Mouse (Mus musculus): ENCODE measurements around the gene Mettl9. TPM values are rescaled to one million over a fixed set of nuclear protein-coding genes. Genes with fewer than 3 reads are reported as not detected.

The Mettl9 gene
- total RNA-seq (2021) (10 to 100 TPM; 80.7 to 85.1 TPM), polyA plus RNA-seq (2012; rRNA removed) (23.5 and 40.2 TPM in 2 replicates)
- long read RNA-seq, transcript Mettl9-201 (5 exons, 1,823 nt): major isoform, 67 of 89 reads
- long read RNA-seq, partial matches to known transcripts: 2 of 89 reads
- long read RNA-seq, other reads (novel, unspliced or antisense): 19 of 89 reads

GRCm38 (mm10) chr7:121033856-121034652 is at the start of gene Mettl9:
TSS of gene Mettl9 (plus strand) at chr7:121034445.
- peak; percentile 93 to 95 for DNase-seq
- intact Hi-C loops (cut with DNase I): loop anchor here (2.0 to 10.0 kb wide), 2 partner anchors 51 to 399 kb away; partner anchors contain the start of genes Cdr2, Mfsd13b and Uqcrc2
- Histone ChIP-seq H3K4me1 (ENCODE audit: control insufficient read depth, insufficient read depth, low read length) (no peaks in the 10 kb centered on the region; the same call in 1 of the 2 replicates), H3K27me3 (ENCODE audit: control insufficient read depth, insufficient read depth, low read length) (no peaks in the 10 kb centered on the region; the same call in 1 of the 2 replicates), H3K4me3 (peak within 1 kb of the TSS; percentile 98), H3K36me3 (ENCODE audit: control insufficient read depth, insufficient read depth, low read length) (peaks cover 5% of the 10 kb centered on the region), H3K27ac (peak within 1 kb of the TSS; percentile 97), H3K79me2 (replicated peaks; ENCODE audit: control insufficient read depth, insufficient read depth, low read length) (peaks cover 2% of the 10 kb centered on the region; the same call in 1 of the 2 replicates), H3K9ac (ENCODE audit: low read depth, low read length) (peak within 1 kb of the TSS; percentile 97)
- WGBS: 3% methylated on average over 35 of the region's 43 CpGs
- TF ChIP-seq CTCF (IDR thresholded peaks at IDR 0.05) (peak; percentile 25), POLR2A (IDR thresholded peaks at IDR 0.05; ENCODE audit: insufficient read depth, low read depth, low read length) (peak; percentile 88), EP300 (IDR thresholded peaks at IDR 0.05; ENCODE audit: insufficient read depth, low read depth, low read length) (peak; percentile 54; the same call in 1 of the 2 replicates)

GRCm38 (mm10) chr7:120991191-120991590 is 43.1 kb upstream of the Mettl9 start:
- WGBS: 85% methylated on average over 8 of the region's 8 CpGs
- no peaks in the 10 kb centered on the region for H3K79me2 ChIP-seq (replicated peaks; ENCODE audit: control insufficient read depth, insufficient read depth, low read length)
- no peaks in the 10 kb centered on the region for H3K27me3 ChIP-seq (ENCODE audit: control insufficient read depth, insufficient read depth, low read length)
- no peak for DNase-seq
- H3K36me3 ChIP-seq (ENCODE audit: control insufficient read depth, insufficient read depth, low read length): no peaks in the 10 kb centered on the region
- no peak overlapping the region for H3K9ac ChIP-seq (ENCODE audit: low read depth, low read length)
- H3K4me3 ChIP-seq: no peak overlapping the region
- TF ChIP-seq CTCF (IDR thresholded peaks at IDR 0.05) (no peak), EP300 (IDR thresholded peaks at IDR 0.05; ENCODE audit: insufficient read depth, low read depth, low read length) (no peak), POLR2A (IDR thresholded peaks at IDR 0.05; ENCODE audit: insufficient read depth, low read depth, low read length) (no peak)
- intact Hi-C loops (cut with DNase I): no loop called here
- H3K27ac ChIP-seq: no peak overlapping the region
- no peaks in the 10 kb centered on the region for H3K4me1 ChIP-seq (ENCODE audit: control insufficient read depth, insufficient read depth, low read length)

GRCm38 (mm10) chr7:120999021-120999530 is 35.2 kb upstream of the Mettl9 start:
- intact Hi-C loops (cut with DNase I): no loop called here

GRCm38 (mm10) chr7:121000065-121000822 is 34.0 kb upstream of the Mettl9 start:
- H3K36me3 ChIP-seq (ENCODE audit: control insufficient read depth, insufficient read depth, low read length): no peaks in the 10 kb centered on the region
- DNase-seq: no peak
- no peak overlapping the region for H3K4me3 ChIP-seq
- no peaks in the 10 kb centered on the region for H3K27me3 ChIP-seq (ENCODE audit: control insufficient read depth, insufficient read depth, low read length)
- TF ChIP-seq POLR2A (IDR thresholded peaks at IDR 0.05; ENCODE audit: insufficient read depth, low read depth, low read length): no peak
- TF ChIP-seq EP300 (IDR thresholded peaks at IDR 0.05; ENCODE audit: insufficient read depth, low read depth, low read length): no peak
- no peak for TF ChIP-seq CTCF (IDR thresholded peaks at IDR 0.05)
- intact Hi-C loops (cut with DNase I): loop anchor here (5.0 kb wide), 1 partner anchor 68 kb away; no protein-coding TSS in a partner anchor
- H3K27ac ChIP-seq: no peak overlapping the region
- 69% methylated on average over 3 of the region's 3 CpGs for WGBS
- H3K4me1 ChIP-seq (ENCODE audit: control insufficient read depth, insufficient read depth, low read length): no peaks in the 10 kb centered on the region
- H3K9ac ChIP-seq (ENCODE audit: low read depth, low read length): no peak overlapping the region
- no peaks in the 10 kb centered on the region for H3K79me2 ChIP-seq (replicated peaks; ENCODE audit: control insufficient read depth, insufficient read depth, low read length)

More at GRCm38 (mm10) chr7:120999021-120999530, 35.2 kb upstream of the Mettl9 start:
- H3K79me2 ChIP-seq (replicated peaks; ENCODE audit: control insufficient read depth, insufficient read depth, low read length): no peaks in the 10 kb centered on the region
- no peaks in the 10 kb centered on the region for H3K4me1 ChIP-seq (ENCODE audit: control insufficient read depth, insufficient read depth, low read length)
- DNase-seq: no peak
- WGBS: 50% methylated on average over 2 of the region's 2 CpGs
- no peak overlapping the region for H3K4me3 ChIP-seq
- no peak overlapping the region for H3K9ac ChIP-seq (ENCODE audit: low read depth, low read length)
- no peaks in the 10 kb centered on the region for H3K36me3 ChIP-seq (ENCODE audit: control insufficient read depth, insufficient read depth, low read length)
- no peak overlapping the region for H3K27ac ChIP-seq
- no peak for TF ChIP-seq EP300 (IDR thresholded peaks at IDR 0.05; ENCODE audit: insufficient read depth, low read depth, low read length)
- TF ChIP-seq CTCF (IDR thresholded peaks at IDR 0.05): no peak
- TF ChIP-seq POLR2A (IDR thresholded peaks at IDR 0.05; ENCODE audit: insufficient read depth, low read depth, low read length): no peak
- no peaks in the 10 kb centered on the region for H3K27me3 ChIP-seq (ENCODE audit: control insufficient read depth, insufficient read depth, low read length)

GRCm38 (mm10) chr7:121001879-121002278 is 32.4 kb upstream of the Mettl9 start:
- H3K36me3 ChIP-seq (ENCODE audit: control insufficient read depth, insufficient read depth, low read length): no peaks in the 10 kb centered on the region
- H3K4me3 ChIP-seq: no peak overlapping the region
- 78% methylated on average over 3 of the region's 3 CpGs for WGBS
- H3K9ac ChIP-seq (ENCODE audit: low read depth, low read length): no peak overlapping the region
- no peak overlapping the region for H3K27ac ChIP-seq
- H3K4me1 ChIP-seq (ENCODE audit: control insufficient read depth, insufficient read depth, low read length): no peaks in the 10 kb centered on the region
- DNase-seq: no peak
- H3K79me2 ChIP-seq (replicated peaks; ENCODE audit: control insufficient read depth, insufficient read depth, low read length): no peaks in the 10 kb centered on the region
- intact Hi-C loops (cut with DNase I): loop anchor here (5.0 kb wide), 1 partner anchor 70 kb away; no protein-coding TSS in a partner anchor
- H3K27me3 ChIP-seq (ENCODE audit: control insufficient read depth, insufficient read depth, low read length): no peaks in the 10 kb centered on the region
- TF ChIP-seq EP300 (IDR thresholded peaks at IDR 0.05; ENCODE audit: insufficient read depth, low read depth, low read length): no peak
- no peak for TF ChIP-seq CTCF (IDR thresholded peaks at IDR 0.05)
- no peak for TF ChIP-seq POLR2A (IDR thresholded peaks at IDR 0.05; ENCODE audit: insufficient read depth, low read depth, low read length)
